Mouse (Mus musculus): ENCODE measurements around the gene Hoxa3. TPM values are rescaled to one million over a fixed set of nuclear protein-coding genes. Genes with fewer than 3 reads are reported as not detected.

The Hoxa3 gene
- 1 to 10 TPM; 1.6 to 3.0 TPM for total RNA-seq (2021)
- long read RNA-seq, experiment 1, partial matches to known transcripts = 1 of 2 reads
- long read RNA-seq, experiment 1, other reads (novel, unspliced or antisense) = 0 of 2 reads
- long read RNA-seq, experiment 2, partial matches to known transcripts = 0 of 3 reads
- long read RNA-seq, experiment 2, other reads (novel, unspliced or antisense) = 2 of 3 reads

GRCm38 (mm10) chr6:52213119-52213986, at the start of gene Hoxa3, which contains the start of gene Gm28308:
Gene Hoxa3, minus strand, starts transcription at chr6:52213336.
Gene Gm28308, minus strand, starts transcription at chr6:52213339.
- DNase-seq (ENCODE audit: low spot score) = peak; percentile 78

GRCm38 (mm10) chr6:52262463-52263320, 49.6 kb upstream of the Hoxa3 start:
- DNase-seq (ENCODE audit: low spot score) = no peak

- no peak for DNase-seq (ENCODE audit: low spot score)
These were observed 48.8 kb upstream of the Hoxa3 start for GRCm38 (mm10) chr6:52261751-52262462.

GRCm38 (mm10) chr6:52260654-52261575, 47.8 kb upstream of the Hoxa3 start, which contains the start of gene Hoxa13:
Gene Hoxa13, minus strand, starts transcription at chr6:52260880.
- no peak for DNase-seq (ENCODE audit: low spot score)

GRCm38 (mm10) chr6:52259811-52260261, 46.7 kb upstream of the Hoxa3 start:
- DNase-seq (ENCODE audit: low spot score) = no peak

GRCm38 (mm10) chr6:52259081-52259790, 46.1 kb upstream of the Hoxa3 start:
- no peak for DNase-seq (ENCODE audit: low spot score)

- DNase-seq (ENCODE audit: low spot score) = peak; percentile 86
These were observed 43.8 kb upstream of the Hoxa3 start for GRCm38 (mm10) chr6:52256956-52257355.

GRCm38 (mm10) chr6:52253511-52254500, 40.7 kb upstream of the Hoxa3 start:
- no peak for DNase-seq (ENCODE audit: low spot score)

GRCm38 (mm10) chr6:52252775-52253376, 39.7 kb upstream of the Hoxa3 start:
- no peak for DNase-seq (ENCODE audit: low spot score)

GRCm38 (mm10) chr6:52252016-52252774, 39.1 kb upstream of the Hoxa3 start:
- no peak for DNase-seq (ENCODE audit: low spot score)

- DNase-seq (ENCODE audit: low spot score) = no peak
These were observed 38.2 kb upstream of the Hoxa3 start for GRCm38 (mm10) chr6:52251177-52251879.

- no peak for DNase-seq (ENCODE audit: low spot score)
These were observed 36.7 kb upstream of the Hoxa3 start for GRCm38 (mm10) chr6:52249826-52250225.

GRCm38 (mm10) chr6:52249415-52249738, 36.2 kb upstream of the Hoxa3 start:
- no peak for DNase-seq (ENCODE audit: low spot score)

GRCm38 (mm10) chr6:52248638-52249414, 35.7 kb upstream of the Hoxa3 start:
- no peak for DNase-seq (ENCODE audit: low spot score)
